Mouse (Mus musculus): ENCODE measurements at regions not wholly inside any gene's neighbourhood (a gene's known extent, or its start where the extent isn't known, plus 50 kb on each side); places are given as distances from the start of the nearest gene placed in this dataset.
A peak's percentile ranks its signal among the peaks of the same experiment; 100 is the strongest.

- no peak for DNase-seq
These were observed 74.2 kb upstream of the Klf6 start for GRCm38 (mm10) chr13:5787114-5787513.

GRCm38 (mm10) chr13:5789302-5789701, 72.0 kb upstream of the Klf6 start:
- DNase-seq = no peak

- peak; percentile 52 for DNase-seq
These were observed 59.2 kb upstream of the Klf6 start for GRCm38 (mm10) chr13:5802079-5802478.

- DNase-seq = no peak
These were observed 58.5 kb upstream of the Klf6 start for GRCm38 (mm10) chr13:5802826-5803225.

- peak; percentile 55 for DNase-seq
These were observed 57.5 kb upstream of the Klf6 start for GRCm38 (mm10) chr13:5803540-5804380.

GRCm38 (mm10) chr13:5804381-5804941, 56.8 kb upstream of the Klf6 start:
- no peak for DNase-seq

- DNase-seq = no peak
These were observed 52.9 kb upstream of the Klf6 start for GRCm38 (mm10) chr13:5808380-5808779.

Measured in adrenal gland, postnatal 10 days (tissue).